9 mouse cellular contexts compared by ENCODE assay signal in the genomic region with DNA sequence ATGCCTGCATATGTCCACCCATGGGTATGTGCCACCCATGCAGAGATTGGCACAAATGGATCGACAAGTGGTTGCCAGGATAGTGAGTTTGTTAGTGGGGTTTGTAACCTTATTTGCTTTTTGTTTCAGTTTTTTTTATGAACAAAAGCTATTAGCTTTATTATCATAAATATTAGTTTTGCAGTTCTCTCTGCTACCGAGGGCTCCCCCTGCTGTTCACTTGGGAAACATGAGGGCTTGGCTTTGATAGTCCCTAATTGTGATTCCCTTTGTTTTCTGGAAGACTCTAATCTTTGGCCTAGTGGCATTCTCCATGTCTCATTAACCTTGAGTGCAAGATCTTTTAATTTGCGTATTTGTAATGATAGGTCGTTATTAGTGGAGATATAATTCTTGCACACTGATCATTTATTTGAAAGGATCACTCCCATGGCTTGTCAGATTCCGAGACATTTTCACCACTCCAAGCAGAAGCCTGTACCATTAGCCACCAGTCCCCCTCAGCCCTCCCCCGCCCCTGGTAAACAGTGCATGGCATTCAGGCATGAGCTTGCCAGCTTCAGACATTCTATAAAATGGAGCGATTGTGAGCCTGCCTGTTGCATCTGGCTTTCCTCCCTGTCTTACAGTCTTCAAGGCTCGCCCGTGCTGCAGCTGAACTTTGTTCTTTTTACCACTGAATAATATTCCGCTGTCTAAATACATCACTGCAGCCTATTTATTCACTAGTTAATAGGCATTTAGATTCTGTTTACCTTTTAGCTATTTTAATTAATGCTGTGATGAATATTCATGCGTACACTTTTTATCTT.
A peak's percentile ranks its signal among the peaks of the same experiment; 100 is the strongest.
DNase-seq lines count a peak whose midpoint lies in the region; ATAC-seq and TF ChIP-seq lines count a peak whose summit lies in the region.
"Had no signal": no experiment of that assay in that cellular context is flagged by ENCODE, and none has a peak within 500 bp of the region (broad histone marks: within the 10 kb centered on the region; RNA-seq: fewer than 3 reads in every experiment).

No protein-coding gene starts in this region.

- TF ChIP-seq POLR2A in liver, adult 2 months (IDR thresholded peaks at IDR 0.05; ENCODE audit: extremely low read depth, insufficient read depth, low read length): no peak
- TF ChIP-seq POLR2A in limb, embryonic 14.5 days (IDR thresholded peaks at IDR 0.05; ENCODE audit: borderline replicate concordance, extremely low read depth, insufficient read depth, insufficient read length): no peak

- no peak overlapping the region for H3K4me3 ChIP-seq in liver, adult 2 months (ENCODE audit: insufficient read depth, low read depth, low read length)
- no peak overlapping the region for H3K4me3 ChIP-seq in liver, embryonic 12.5 days
- no peak overlapping the region for H3K4me3 ChIP-seq in forebrain, embryonic 15.5 days
- H3K4me3 ChIP-seq in limb, embryonic 14.5 days (replicated peaks; ENCODE audit: low read length): no peak overlapping the region
- no peak overlapping the region for H3K4me3 ChIP-seq in neural tube, embryonic 14.5 days (ENCODE audit: low read depth, low read length)
- H3K4me3 ChIP-seq: embryonic facial prominence, embryonic 13.5 days had no signal

- H3K27me3 ChIP-seq in liver, adult 2 months (ENCODE audit: control insufficient read depth, insufficient read depth, low read length): no peaks in the 10 kb centered on the region
- H3K27me3 ChIP-seq in liver, embryonic 12.5 days (replicated peaks): no peaks in the 10 kb centered on the region
- no peaks in the 10 kb centered on the region for H3K27me3 ChIP-seq in forebrain, embryonic 15.5 days
- no peaks in the 10 kb centered on the region for H3K27me3 ChIP-seq in limb, embryonic 14.5 days (ENCODE audit: control insufficient read depth, insufficient read depth, low read length)
- H3K27me3 ChIP-seq in neural tube, embryonic 14.5 days (ENCODE audit: control insufficient read depth, insufficient read depth, low read length): no peaks in the 10 kb centered on the region
- H3K27me3 ChIP-seq: embryonic facial prominence, embryonic 13.5 days had no signal

- 65% methylated on average over 11 of the region's 11 CpGs for WGBS in liver, adult 2 months
- 58% methylated on average over 11 of the region's 11 CpGs for WGBS in liver, embryonic 12.5 days (ENCODE audit: insufficient replicate concordance)
- 16% methylated on average over 11 of the region's 11 CpGs for WGBS in forebrain, embryonic 15.5 days
- 63% methylated on average over 11 of the region's 11 CpGs for WGBS in limb, embryonic 14.5 days
- WGBS in neural tube, embryonic 14.5 days: 47% methylated on average over 11 of the region's 11 CpGs

- no peak overlapping the region for H3K9ac ChIP-seq in liver, adult 2 months (ENCODE audit: low read depth, low read length)
- H3K9ac ChIP-seq in liver, embryonic 12.5 days: no peak overlapping the region
- no peak overlapping the region for H3K9ac ChIP-seq in forebrain, embryonic 15.5 days (replicated peaks)
- H3K9ac ChIP-seq in limb, embryonic 14.5 days (ENCODE audit: low read depth, low read length, severe bottlenecking): no peak overlapping the region
- no peak overlapping the region for H3K9ac ChIP-seq in neural tube, embryonic 14.5 days (replicated peaks; ENCODE audit: low read depth, low read length)
- H3K9ac ChIP-seq: embryonic facial prominence, embryonic 13.5 days had no signal

- peak; percentile 29 for DNase-seq in liver, adult 2 months (ENCODE audit: extremely low read depth, low read depth, low spot score)
- peak; percentile 47 for DNase-seq in brain, embryonic 18.5 days (ENCODE audit: low read depth, low spot score)
- DNase-seq in kidney, adult 9 months: peak; percentile 78
- DNase-seq in limb, embryonic 14.5 days (ENCODE audit: low spot score): peak; percentile 67
- peak; percentile 11 to 34 for DNase-seq in thymus, postnatal 36 days

- no peak for ATAC-seq in liver, embryonic 12.5 days
- ATAC-seq in forebrain, embryonic 15.5 days (replicated peaks): peak; percentile 96
- ATAC-seq in limb, embryonic 14.5 days (ENCODE audit: low FRiP score, low read depth): no peak
- peak; percentile 58; the same call in 1 of the 2 replicates for ATAC-seq in neural tube, embryonic 14.5 days (ENCODE audit: low read depth)

- no peak overlapping the region for H3K27ac ChIP-seq in liver, adult 2 months (replicated peaks; ENCODE audit: insufficient read depth, low read depth, low read length)
- H3K27ac ChIP-seq in liver, embryonic 12.5 days: no peak overlapping the region
- peak overlapping the region; percentile 54 for H3K27ac ChIP-seq in forebrain, embryonic 15.5 days (replicated peaks)
- H3K27ac ChIP-seq in limb, embryonic 14.5 days (replicated peaks; ENCODE audit: low read depth, low read length): no peak overlapping the region
- H3K27ac ChIP-seq in neural tube, embryonic 14.5 days (ENCODE audit: low read depth, low read length): no peak overlapping the region
- H3K27ac ChIP-seq: embryonic facial prominence, embryonic 13.5 days had no signal

- no peaks in the 10 kb centered on the region for H3K79me2 ChIP-seq in liver, adult 2 months (ENCODE audit: control insufficient read depth, insufficient read depth, low read length)

- no peak overlapping the region for H3K4me2 ChIP-seq in liver, embryonic 12.5 days
- no peak overlapping the region for H3K4me2 ChIP-seq in forebrain, embryonic 15.5 days (replicated peaks)
- H3K4me2 ChIP-seq in limb, embryonic 14.5 days (replicated peaks; ENCODE audit: low read depth, low read length, severe bottlenecking): no peak overlapping the region
- no peak overlapping the region for H3K4me2 ChIP-seq in neural tube, embryonic 14.5 days (ENCODE audit: low read depth, low read length)
- H3K4me2 ChIP-seq: embryonic facial prominence, embryonic 13.5 days had no signal

- peak; percentile 50; the same call in 1 of the 2 replicates for TF ChIP-seq CTCF in liver, adult 2 months (IDR thresholded peaks at IDR 0.05; ENCODE audit: low read depth, low read length)

- H3K4me1 ChIP-seq in liver, adult 2 months (ENCODE audit: control insufficient read depth, insufficient read depth, low read length): no peaks in the 10 kb centered on the region
- no peaks in the 10 kb centered on the region for H3K4me1 ChIP-seq in liver, embryonic 12.5 days
- H3K4me1 ChIP-seq in forebrain, embryonic 15.5 days: no peaks in the 10 kb centered on the region
- no peaks in the 10 kb centered on the region; the same call in 1 of the 2 replicates for H3K4me1 ChIP-seq in limb, embryonic 14.5 days (ENCODE audit: control insufficient read depth, insufficient read depth, low read length)
- H3K4me1 ChIP-seq in neural tube, embryonic 14.5 days (ENCODE audit: control insufficient read depth, insufficient read depth, low read length): no peaks in the 10 kb centered on the region

- no peaks in the 10 kb centered on the region for H3K9me3 ChIP-seq in liver, embryonic 12.5 days (replicated peaks)
- no peaks in the 10 kb centered on the region for H3K9me3 ChIP-seq in forebrain, embryonic 15.5 days
- H3K9me3 ChIP-seq in limb, embryonic 14.5 days (ENCODE audit: control insufficient read depth, low read length): no peaks in the 10 kb centered on the region
- no peaks in the 10 kb centered on the region for H3K9me3 ChIP-seq in neural tube, embryonic 14.5 days (ENCODE audit: control insufficient read depth, low read length)

- no peaks in the 10 kb centered on the region for H3K36me3 ChIP-seq in liver, adult 2 months (ENCODE audit: control insufficient read depth, insufficient read depth, low read length)
- no peaks in the 10 kb centered on the region for H3K36me3 ChIP-seq in liver, embryonic 12.5 days
- H3K36me3 ChIP-seq in forebrain, embryonic 15.5 days: no peaks in the 10 kb centered on the region
- no peaks in the 10 kb centered on the region for H3K36me3 ChIP-seq in limb, embryonic 14.5 days (ENCODE audit: control insufficient read depth, insufficient read depth, low read length)
- no peaks in the 10 kb centered on the region for H3K36me3 ChIP-seq in neural tube, embryonic 14.5 days (ENCODE audit: control insufficient read depth, insufficient read depth, low read length)
- H3K36me3 ChIP-seq: embryonic facial prominence, embryonic 13.5 days had no signal

Comparison
In these comparisons a context has a peak if more than half of its experiments do, and no peak if none do; other contexts are left out.
1. DNase-seq: peak in every context shown above with its lines; median percentile 78 in kidney, adult 9 months; 67 in limb, embryonic 14.5 days; 47 in brain, embryonic 18.5 days; 29 in liver, adult 2 months; 22 in thymus, postnatal 36 days.
2. ATAC-seq: peak in forebrain, embryonic 15.5 days (single experiment) and neural tube, embryonic 14.5 days (single experiment); none in liver, embryonic 12.5 days (single experiment) and limb, embryonic 14.5 days (single experiment).